Mouse (Mus musculus) ES-E14 (cell line): Measurements from ENCODE around the gene Ap1b1. TPM values are rescaled to one million over a fixed set of nuclear protein-coding genes. Genes with fewer than 3 reads are reported as not detected.

Source experiments
- DNase-seq: peaks from one replicate; pipeline ENCODE4 v3.0.0-alpha.2; 2013; ENCODE audit warnings: low read depth, low spot score
- H3K27ac ChIP-seq: 2 replicates; pipeline ENCODE4 v1.5.1; 2012; ENCODE audit warnings: low read depth, mild to moderate bottlenecking, low read length, moderate library complexity, mixed read lengths; ENCODE audit not compliant: poor library complexity, insufficient read depth, severe bottlenecking
- H3K36me3 ChIP-seq: 2 replicates; pipeline ENCODE4 v1.6.1; 2012; ENCODE audit warnings: mild to moderate bottlenecking, low read length, moderate library complexity, mixed read lengths; ENCODE audit not compliant: control insufficient read depth, poor library complexity, insufficient read depth, severe bottlenecking
- H3K4me1 ChIP-seq, 2 experiments: fragments of 150-350 bp in 1 of 2; sonication (generic) in 1 of 2; 2 replicates each; pipeline ENCODE4 v1.6.1; 2012; ENCODE audit warnings: low read length in 2 of 2, mild to moderate bottlenecking in 1 of 2, mixed read lengths in 1 of 2; ENCODE audit not compliant: control insufficient read depth in 2 of 2, insufficient read depth in 2 of 2, poor library complexity in 1 of 2
- H3K4me3 ChIP-seq, 2 experiments: fragments of 150-350 bp in 1 of 2; sonication (generic) in 1 of 2; 2 replicates each; pipeline ENCODE4 v1.5.1; 2012; ENCODE audit warnings: low read length in 2 of 2, low read depth in 1 of 2, mild to moderate bottlenecking in 1 of 2, mixed read lengths in 1 of 2; ENCODE audit not compliant: insufficient read depth in 1 of 2, poor library complexity in 1 of 2, severe bottlenecking in 1 of 2
- H3K9ac ChIP-seq: 2 replicates; pipeline ENCODE4 v1.6.1; 2012; ENCODE audit warnings: low read depth, mild to moderate bottlenecking, low read length, mixed read lengths; ENCODE audit not compliant: poor library complexity, insufficient read depth, severe bottlenecking
- H3K9me3 ChIP-seq: fragments of 150-350 bp; sonication (generic); 2 replicates; pipeline ENCODE4 v1.6.1; 2012; ENCODE audit warnings: low read depth, mild to moderate bottlenecking, low read length; ENCODE audit not compliant: control insufficient read depth, insufficient read depth
- CHD2 ChIP-seq: IDR thresholded peaks from 2 replicates; pipeline ENCODE4 v1.6.1; 2014; ENCODE audit warnings: mild to moderate bottlenecking, low read depth, low read length, inconsistent platforms
- HCFC1 ChIP-seq: IDR thresholded peaks from 2 replicates; pipeline ENCODE4 v1.6.1; 2012; ENCODE audit warnings: low read length, inconsistent platforms, borderline replicate concordance; ENCODE audit not compliant: insufficient read depth
- MAFK ChIP-seq: IDR thresholded peaks from 2 replicates; pipeline ENCODE4 v1.6.1; 2014; ENCODE audit warnings: mild to moderate bottlenecking, low read depth, low read length, inconsistent platforms; ENCODE audit not compliant: insufficient read depth
- ZC3H11A ChIP-seq: IDR thresholded peaks from 2 replicates; pipeline ENCODE4 v1.6.1; 2012; ENCODE audit warnings: low read depth, mild to moderate bottlenecking, inconsistent platforms, low read length, borderline replicate concordance
- ZNF384 ChIP-seq: IDR thresholded peaks from 2 replicates; pipeline ENCODE4 v1.6.1; 2012; ENCODE audit warnings: low read depth, low read length, inconsistent platforms
- in situ Hi-C, 2 experiments: fragments of 600-800 bp; cut with MboI; formaldehyde crosslinking; loops; one replicate each; pipeline ENCODE4 v1.15.1; 2025; ENCODE audit warnings: low sequenced_read_pairs in 2 of 2, inconsistent platforms in 1 of 2; ENCODE audit not compliant: unreplicated experiment in 2 of 2
- total RNA-seq: library from RNA; depleted of rRNA; stranded (reverse); fragments of 300-350 nt; gene quantifications from 2 replicates; pipeline ENCODE4 v1.2.3, GENCODE M21; 2012

Gene Ap1b1
- total RNA-seq, 1 experiment = 42.4 TPM

DNA sequence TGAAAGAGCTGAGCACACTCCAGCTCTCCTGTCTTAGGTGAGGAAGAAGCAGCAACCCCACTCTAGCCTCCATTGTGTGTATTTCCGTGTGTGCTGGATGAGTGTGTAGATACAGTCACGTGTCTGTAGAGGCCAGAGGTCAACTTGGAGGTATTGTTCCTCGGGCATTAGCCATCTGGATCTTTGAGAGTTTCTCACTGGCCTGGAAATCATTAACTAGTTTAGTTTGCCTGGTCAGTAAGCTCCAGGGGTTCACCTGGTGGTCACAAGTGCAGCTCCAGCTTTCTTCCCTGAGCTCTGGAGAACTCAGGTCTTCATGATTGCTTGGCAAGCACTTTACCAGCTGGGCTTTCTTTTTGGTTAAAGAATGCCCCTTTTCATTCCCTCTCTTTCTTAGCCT, 11.7 kb downstream of the Ap1b1 start:
- DNase-seq = no peak
- no peak overlapping the region for H3K27ac ChIP-seq
- in situ Hi-C loops = no loop called here
- H3K9ac ChIP-seq = no peak overlapping the region
- no peaks in the 10 kb centered on the region for H3K9me3 ChIP-seq
- TF ChIP-seq MAFK = no peak
- no peak for TF ChIP-seq HCFC1
- TF ChIP-seq ZC3H11A = no peak
- TF ChIP-seq ZNF384 = no peak
- TF ChIP-seq CHD2 = no peak
- no peak overlapping the region for H3K4me3 ChIP-seq
- no peaks in the 10 kb centered on the region for H3K4me1 ChIP-seq
- peaks cover 5% of the 10 kb centered on the region; the same call in 1 of the 2 replicates for H3K36me3 ChIP-seq

GRCm38 (mm10) chr11:4998762-4999161, 12.1 kb downstream of the Ap1b1 start:
- Histone ChIP-seq H3K9me3 (no peaks in the 10 kb centered on the region), H3K9ac (no peak overlapping the region), H3K36me3 (peaks cover 5% of the 10 kb centered on the region; the same call in 1 of the 2 replicates), H3K27ac (no peak overlapping the region), H3K4me1 (no peaks in the 10 kb centered on the region), H3K4me3 (no peak overlapping the region)
- no peak for DNase-seq
- in situ Hi-C loops = no loop called here
- TF ChIP-seq HCFC1 = no peak
- no peak for TF ChIP-seq CHD2
- TF ChIP-seq ZC3H11A = no peak
- no peak for TF ChIP-seq ZNF384
- TF ChIP-seq MAFK = no peak

DNA sequence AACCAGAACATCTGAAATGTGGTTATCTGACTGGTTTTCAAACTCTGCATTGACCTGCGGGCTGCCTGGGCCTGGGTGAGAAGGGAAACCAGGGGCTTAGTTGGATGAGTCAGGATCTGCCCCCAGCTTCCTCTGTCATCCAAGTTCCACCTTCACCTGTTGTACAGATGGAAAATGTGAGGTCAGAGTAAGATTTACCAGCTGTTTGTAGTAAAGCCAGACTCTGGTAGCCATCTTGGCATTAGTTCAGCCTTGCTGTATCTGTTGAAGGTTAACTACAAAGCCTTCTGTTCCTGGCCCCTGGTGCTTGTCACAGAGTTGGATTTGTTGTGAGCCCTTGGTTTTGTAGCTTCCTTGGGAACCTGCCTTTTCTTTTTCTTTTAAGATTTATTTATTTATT, 13.6 kb downstream of the Ap1b1 start:
- H3K4me3 ChIP-seq = no peak overlapping the region
- H3K9me3 ChIP-seq = no peaks in the 10 kb centered on the region
- in situ Hi-C loops = no loop called here
- H3K27ac ChIP-seq = no peak overlapping the region
- no peak overlapping the region for H3K9ac ChIP-seq
- no peak for DNase-seq
- H3K36me3 ChIP-seq = peaks cover 5% of the 10 kb centered on the region; the same call in 1 of the 2 replicates
- H3K4me1 ChIP-seq = no peaks in the 10 kb centered on the region; a peak in 1 of 4 replicates
- TF ChIP-seq ZNF384 = no peak
- no peak for TF ChIP-seq HCFC1
- TF ChIP-seq ZC3H11A = no peak
- no peak for TF ChIP-seq CHD2
- TF ChIP-seq MAFK = no peak

GRCm38 (mm10) chr11:5002826-5003225, 16.2 kb downstream of the Ap1b1 start:
- H3K4me1 ChIP-seq = peaks cover 0 to 9% of the 10 kb centered on the region in 2 experiments; a peak in 2 of 4 replicates
- TF ChIP-seq HCFC1 (no peak), MAFK (no peak), CHD2 (no peak), ZC3H11A (no peak), ZNF384 (no peak)
- H3K9ac ChIP-seq = no peak overlapping the region
- peaks cover 5% of the 10 kb centered on the region; the same call in 1 of the 2 replicates for H3K36me3 ChIP-seq
- no peak overlapping the region for H3K27ac ChIP-seq
- H3K4me3 ChIP-seq = no peak overlapping the region
- in situ Hi-C loops = no loop called here
- DNase-seq = no peak
- no peaks in the 10 kb centered on the region for H3K9me3 ChIP-seq

DNA sequence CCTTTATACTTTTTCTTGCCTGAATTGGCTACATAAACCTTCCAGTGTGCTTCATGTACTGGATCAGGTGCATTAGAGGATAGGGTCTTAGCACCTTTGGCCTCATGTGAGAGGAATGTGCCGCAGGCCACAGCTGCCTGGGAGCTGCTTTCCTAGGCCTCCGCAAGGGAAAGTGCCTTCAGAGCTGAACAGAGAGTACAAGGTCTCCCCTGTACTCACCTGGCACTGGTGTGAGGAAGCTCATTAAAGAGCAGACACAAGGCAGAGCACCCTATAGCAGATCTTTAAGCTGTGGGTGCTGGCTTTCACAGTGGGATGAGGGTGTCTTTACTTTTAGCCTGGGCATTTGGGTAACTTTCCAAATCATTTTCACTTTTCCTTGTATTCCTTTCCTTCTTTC, 18.9 kb downstream of the Ap1b1 start:
- H3K27ac ChIP-seq = no peak overlapping the region
- H3K36me3 ChIP-seq = peaks cover 2% of the 10 kb centered on the region; the same call in 1 of the 2 replicates
- no peaks in the 10 kb centered on the region for H3K9me3 ChIP-seq
- H3K9ac ChIP-seq = no peak overlapping the region
- H3K4me3 ChIP-seq = no peak overlapping the region
- no peak for TF ChIP-seq ZNF384
- in situ Hi-C loops = no loop called here
- H3K4me1 ChIP-seq = peaks cover 0 to 10% of the 10 kb centered on the region in 2 experiments; a peak in 2 of 4 replicates
- no peak for DNase-seq
